Mouse (Mus musculus): ENCODE data around the gene Capn9.
A peak's percentile ranks its signal among the peaks of the same experiment; 100 is the strongest.

Gene Capn9

GRCm38 (mm10) chr8:124575811-124576210, at the start of gene Capn9:
Gene Capn9 (plus strand): TSS chr8:124576111.
- DNase-seq: no peak

- DNase-seq: no peak
Observed at GRCm38 (mm10) chr8:124526261-124526660, 49.6 kb upstream of the Capn9 start.

GRCm38 (mm10) chr8:124530076-124530475, 45.8 kb upstream of the Capn9 start:
- DNase-seq: peak; percentile 90 to 91

- peak; percentile 72 to 77 for DNase-seq
Observed at GRCm38 (mm10) chr8:124530556-124530955, 45.4 kb upstream of the Capn9 start.

- DNase-seq: peak; percentile 48 to 53
Observed at GRCm38 (mm10) chr8:124530996-124531395, 44.9 kb upstream of the Capn9 start.

GRCm38 (mm10) chr8:124532626-124533025, 43.3 kb upstream of the Capn9 start:
- DNase-seq: no peak

- no peak for DNase-seq
Observed at GRCm38 (mm10) chr8:124535451-124535850, 40.5 kb upstream of the Capn9 start.

- no peak for DNase-seq
Observed at GRCm38 (mm10) chr8:124540906-124541305, 35.0 kb upstream of the Capn9 start.

GRCm38 (mm10) chr8:124542001-124542400, 33.9 kb upstream of the Capn9 start:
- peak; percentile 70 to 82 for DNase-seq

- DNase-seq: peak; percentile 45 to 70
Observed at GRCm38 (mm10) chr8:124543272-124543671, 32.6 kb upstream of the Capn9 start.

- DNase-seq: no peak
Observed at GRCm38 (mm10) chr8:124546371-124546770, 29.5 kb upstream of the Capn9 start.

GRCm38 (mm10) chr8:124546815-124547214, 29.1 kb upstream of the Capn9 start:
- no peak for DNase-seq

GRCm38 (mm10) chr8:124547269-124547668, 28.6 kb upstream of the Capn9 start:
- no peak for DNase-seq

- peak in 1 of 2 experiments; percentile 48 for DNase-seq
Observed at GRCm38 (mm10) chr8:124548187-124548586, 27.7 kb upstream of the Capn9 start.

GRCm38 (mm10) chr8:124551011-124551661, 24.8 kb upstream of the Capn9 start:
- peak in 1 of 2 experiments; percentile 7 for DNase-seq

GRCm38 (mm10) chr8:124555113-124555750, 20.7 kb upstream of the Capn9 start:
- no peak for DNase-seq

GRCm38 (mm10) chr8:124556164-124556563, 19.7 kb upstream of the Capn9 start:
- no peak for DNase-seq

GRCm38 (mm10) chr8:124556658-124557057, 19.3 kb upstream of the Capn9 start:
- peak; percentile 58 to 65 for DNase-seq

- DNase-seq: peak; percentile 73 to 74
Observed at GRCm38 (mm10) chr8:124557476-124557875, 18.4 kb upstream of the Capn9 start.

GRCm38 (mm10) chr8:124567126-124567525, 8.8 kb upstream of the Capn9 start:
- no peak for DNase-seq

- peak in 1 of 2 experiments; percentile 16 for DNase-seq
Observed at GRCm38 (mm10) chr8:124567584-124567983, 8.3 kb upstream of the Capn9 start.

- no peak for DNase-seq
Observed at GRCm38 (mm10) chr8:124569100-124569499, 6.8 kb upstream of the Capn9 start.

GRCm38 (mm10) chr8:124569593-124569992, 6.3 kb upstream of the Capn9 start, which contains the start of gene Agt:
Gene Agt (minus strand): TSS chr8:124569706.
- peak; percentile 57 to 67 for DNase-seq

GRCm38 (mm10) chr8:124571732-124572429, 4.0 kb upstream of the Capn9 start:
- peak; percentile 42 to 45 for DNase-seq

Data from cerebellum, postnatal 25 days (tissue).